Mouse (Mus musculus) heart, embryonic 11.5 days (tissue): Measurements from ENCODE around the gene Mtnr1a. TPM values are rescaled to one million over a fixed set of nuclear protein-coding genes. Genes with fewer than 3 reads are reported as not detected.

Source experiments
- ATAC-seq: fragments of 200-750 bp; cut with Nextera tagmentation; replicated peaks from 2 replicates; pipeline ENCODE4 v1.8.0; 2017; ENCODE audit warnings: moderate library complexity; ENCODE audit not compliant: insufficient number of reproducible peaks, low FRiP score, low TSS enrichment
- H3K27ac ChIP-seq: fragments of 300-500 bp; sonication (generic); 2 replicates; pipeline ENCODE4 v1.5.1; 2014; ENCODE audit warnings: mild to moderate bottlenecking, low read depth, low read length
- H3K27me3 ChIP-seq: fragments of 300-500 bp; sonication (generic); 2 replicates; pipeline ENCODE4 v1.6.1; 2014; ENCODE audit warnings: mild to moderate bottlenecking, low read length, mixed read lengths; ENCODE audit not compliant: control insufficient read depth, insufficient read depth
- H3K36me3 ChIP-seq: fragments of 300-500 bp; sonication (generic); 2 replicates; pipeline ENCODE4 v1.6.1; 2014; ENCODE audit warnings: mild to moderate bottlenecking, low read length, moderate library complexity, mixed read lengths; ENCODE audit not compliant: control insufficient read depth, insufficient read depth
- H3K4me1 ChIP-seq: fragments of 300-500 bp; sonication (generic); 2 replicates; pipeline ENCODE4 v1.6.1; 2014; ENCODE audit warnings: low read length; ENCODE audit not compliant: control insufficient read depth, insufficient read depth
- H3K4me2 ChIP-seq: fragments of 300-500 bp; sonication (generic); 2 replicates; pipeline ENCODE4 v1.6.1; 2014; ENCODE audit warnings: mild to moderate bottlenecking, moderate library complexity
- H3K4me3 ChIP-seq: fragments of 300-500 bp; sonication (generic); 2 replicates; pipeline ENCODE4 v1.5.1; 2014; ENCODE audit warnings: low read depth, low read length
- H3K9ac ChIP-seq: fragments of 300-500 bp; sonication (generic); 2 replicates; pipeline ENCODE4 v1.6.1; 2014; ENCODE audit warnings: mild to moderate bottlenecking, low read depth, low read length, moderate library complexity
- H3K9me3 ChIP-seq: fragments of 300-500 bp; sonication (generic); replicated peaks from 2 replicates; pipeline ENCODE4 v1.6.1; 2016; ENCODE audit warnings: low read length; ENCODE audit not compliant: control insufficient read depth
- WGBS: fragments of 180-500 bp; shearing (Covaris S2); extraction: QIAGEN DNeasy Blood & Tissue Kit; methylation state at CpG from one replicate; pipeline ENCODE4 v1.1.7; 2014; ENCODE audit not compliant: insufficient replicate concordance; 5-methylcytosine and 5-hydroxymethylcytosine counted together
- polyA plus RNA-seq: library from polyadenylated mRNA; unstranded; fragments of >200 nt; fragmentation: Nextera tagmentation; extraction: Ambion mirVana; gene quantifications from 2 replicates; pipeline ENCODE4 v1.2.1, GENCODE M21; 2014

Gene Mtnr1a
- polyA plus RNA-seq, 1 experiment from 2014 or later: not detected

- H3K27me3 ChIP-seq: peaks cover 7% of the 10 kb centered on the region; the same call in 1 of the 2 replicates
- H3K9me3 ChIP-seq: no peaks in the 10 kb centered on the region
- no peaks in the 10 kb centered on the region for H3K4me1 ChIP-seq
- WGBS: 49% methylated on average over 5 of the region's 5 CpGs
- no peak overlapping the region for H3K4me3 ChIP-seq
- H3K27ac ChIP-seq: no peak overlapping the region
- ATAC-seq: no peak
- H3K4me2 ChIP-seq: no peak overlapping the region
- no peaks in the 10 kb centered on the region for H3K36me3 ChIP-seq
- no peak overlapping the region for H3K9ac ChIP-seq
These were observed 42.9 kb downstream of the Mtnr1a start for GRCm38 (mm10) chr8:45111820-45112219.

- H3K36me3 ChIP-seq: no peaks in the 10 kb centered on the region
- no peak overlapping the region for H3K9ac ChIP-seq
- no peak overlapping the region for H3K4me3 ChIP-seq
- H3K27ac ChIP-seq: no peak overlapping the region
- 74% methylated on average over 3 of the region's 3 CpGs for WGBS
- no peaks in the 10 kb centered on the region for H3K4me1 ChIP-seq
- ATAC-seq: no peak
- H3K9me3 ChIP-seq: no peaks in the 10 kb centered on the region
- H3K4me2 ChIP-seq: no peak overlapping the region
- no peaks in the 10 kb centered on the region for H3K27me3 ChIP-seq
These were observed 48.7 kb downstream of the Mtnr1a start for GRCm38 (mm10) chr8:45117588-45117987.

- no peak for ATAC-seq
- 78% methylated on average over 5 of the region's 5 CpGs for WGBS
- H3K4me2 ChIP-seq: no peak overlapping the region
- H3K27me3 ChIP-seq: no peaks in the 10 kb centered on the region
- H3K36me3 ChIP-seq: no peaks in the 10 kb centered on the region
- H3K4me1 ChIP-seq: no peaks in the 10 kb centered on the region
- H3K4me3 ChIP-seq: no peak overlapping the region
- H3K27ac ChIP-seq: no peak overlapping the region
- H3K9me3 ChIP-seq: no peaks in the 10 kb centered on the region
- no peak overlapping the region for H3K9ac ChIP-seq
These were observed 56.7 kb downstream of the Mtnr1a start for GRCm38 (mm10) chr8:45125680-45126079.

Other genes with a start within 250 kb of the Mtnr1a start
- gene Fat1, start 133.7 kb upstream of the Mtnr1a start, polyA plus RNA-seq: 20.2 and 23.7 TPM in 2 replicates
- not detected in 2 replicates for gene F11, start 192.9 kb downstream of the Mtnr1a start, polyA plus RNA-seq
- not detected in 2 replicates for gene Klkb1, start 225.7 kb downstream of the Mtnr1a start, polyA plus RNA-seq
- not detected in 2 replicates for gene Gm45753, start 239.3 kb downstream of the Mtnr1a start, polyA plus RNA-seq